Mouse (Mus musculus): ENCODE measurements around the gene St13. TPM values are rescaled to one million over a fixed set of nuclear protein-coding genes. Genes with fewer than 3 reads are reported as not detected.

St13 gene
- total and polyA plus RNA-seq, 3 experiments: 278 to 532 (median 337) TPM

DNA sequence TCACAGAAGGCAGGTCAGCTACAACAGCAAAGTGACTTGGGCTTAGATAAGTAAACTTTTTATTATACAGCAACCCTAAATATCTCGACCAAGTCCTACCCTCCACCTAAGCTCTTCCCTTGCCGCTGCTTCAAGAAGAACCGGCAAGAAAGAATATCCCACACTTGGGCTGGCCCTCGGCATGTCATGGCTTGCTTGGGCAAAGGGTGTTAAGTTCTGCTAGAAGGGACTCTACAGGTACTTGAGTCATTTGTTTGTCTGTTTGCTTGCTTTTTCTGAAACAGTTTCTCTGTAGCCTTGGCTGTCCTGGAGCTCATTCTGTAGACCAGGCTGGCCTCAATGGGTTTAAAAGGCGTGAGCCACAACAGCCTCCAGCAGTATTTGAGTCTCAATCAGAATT lies 42.9 kb downstream of the St13 start:
- peaks cover 37% of the 10 kb centered on the region for H3K4me1 ChIP-seq (ENCODE audit: insufficient read depth, low read depth, low read length)
- ATAC-seq (ENCODE audit: extremely low read depth, insufficient number of reproducible peaks, low FRiP score, poor library complexity, severe bottlenecking): no peak
- DNase-seq (ENCODE audit: low spot score): no peak
- H3K4me3 ChIP-seq (ENCODE audit: low read depth, low read length): no peak overlapping the region
- H3K36me3 ChIP-seq (replicated peaks): peaks cover 35% of the 10 kb centered on the region
- no peak for TF ChIP-seq GATA1 (IDR thresholded peaks at IDR 0.05; ENCODE audit: borderline replicate concordance, low read length)
- no peak for TF ChIP-seq CTCF (IDR thresholded peaks at IDR 0.05; ENCODE audit: low read depth, low read length)
- TF ChIP-seq POLR2AphosphoS5 (IDR thresholded peaks at IDR 0.05; ENCODE audit: insufficient replicate concordance, low read depth, low read length): no peak
- TF ChIP-seq GATA2 (IDR thresholded peaks at IDR 0.05; ENCODE audit: borderline replicate concordance, low read depth, low read length): no peak
- no peak for TF ChIP-seq TAL1 (conservative IDR thresholded peaks at IDR 0.05; ENCODE audit: low read depth, low read length)
- no peaks in the 10 kb centered on the region for H3K9me3 ChIP-seq (replicated peaks)
- no peaks in the 10 kb centered on the region for H3K27me3 ChIP-seq (ENCODE audit: insufficient read depth, low read length)

DNA sequence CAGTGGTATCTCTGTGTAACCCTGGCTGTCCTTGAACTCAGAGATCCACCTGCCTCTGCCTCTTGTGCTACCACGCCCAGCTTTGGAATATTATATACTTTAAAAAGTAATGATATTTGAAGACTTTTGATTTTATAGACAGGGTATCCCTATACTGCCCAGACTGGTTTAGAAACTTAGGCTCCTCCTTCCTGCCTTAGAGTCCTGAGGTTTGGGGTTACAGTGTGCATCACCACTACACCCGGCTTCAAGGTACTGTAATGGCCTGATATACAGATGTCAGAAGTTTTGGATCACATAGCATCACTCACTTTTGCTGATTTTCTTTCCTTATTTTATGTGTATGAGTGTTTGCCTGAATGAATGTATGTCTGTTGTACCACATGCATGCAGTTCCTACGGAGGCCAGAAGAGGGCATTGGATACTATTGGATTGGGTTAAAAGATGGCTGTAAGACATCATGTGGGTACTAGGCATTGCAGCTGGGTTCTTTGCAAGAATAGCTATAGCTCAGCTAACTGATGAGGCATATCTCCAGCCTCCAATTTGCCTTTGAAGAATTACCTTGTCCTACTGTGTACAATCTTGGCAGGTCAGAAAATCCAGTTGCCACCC lies 44.6 kb downstream of the St13 start:
- no peak overlapping the region for H3K4me3 ChIP-seq (ENCODE audit: low read depth, low read length)

DNA sequence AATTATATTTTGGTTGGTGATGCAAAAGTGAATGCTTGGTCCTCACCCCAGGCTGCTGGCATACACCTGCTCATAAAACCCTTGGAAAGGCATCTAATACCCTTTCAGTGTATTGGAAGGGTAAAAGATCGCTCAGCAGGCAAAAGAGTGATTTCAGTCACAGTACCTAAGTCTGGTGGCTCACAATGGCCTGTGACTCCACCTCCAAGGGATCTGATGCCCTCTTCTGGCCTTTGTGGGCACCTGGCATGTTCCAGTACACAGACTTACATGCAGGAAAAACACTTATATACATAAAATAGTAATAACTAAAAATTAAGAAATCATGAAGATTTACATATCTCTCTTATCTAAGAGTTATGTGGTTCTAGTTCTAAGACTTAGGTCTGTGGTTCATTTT lies 47.2 kb downstream of the St13 start:
- Histone ChIP-seq H3K4me1 (ENCODE audit: insufficient read depth, low read depth, low read length) (peaks cover 8% of the 10 kb centered on the region), H3K27me3 (ENCODE audit: insufficient read depth, low read length) (no peaks in the 10 kb centered on the region), H3K9me3 (replicated peaks) (no peaks in the 10 kb centered on the region), H3K36me3 (replicated peaks) (peaks cover 46% of the 10 kb centered on the region), H3K4me3 (ENCODE audit: low read depth, low read length) (no peak overlapping the region)
- DNase-seq (ENCODE audit: low spot score) (no peak), ATAC-seq (ENCODE audit: extremely low read depth, insufficient number of reproducible peaks, low FRiP score, poor library complexity, severe bottlenecking) (no peak)
- no peak for TF ChIP-seq TAL1 (conservative IDR thresholded peaks at IDR 0.05; ENCODE audit: low read depth, low read length)
- TF ChIP-seq GATA1 (IDR thresholded peaks at IDR 0.05; ENCODE audit: borderline replicate concordance, low read length): no peak
- no peak for TF ChIP-seq GATA2 (IDR thresholded peaks at IDR 0.05; ENCODE audit: borderline replicate concordance, low read depth, low read length)
- no peak for TF ChIP-seq POLR2AphosphoS5 (IDR thresholded peaks at IDR 0.05; ENCODE audit: insufficient replicate concordance, low read depth, low read length)
- TF ChIP-seq CTCF (IDR thresholded peaks at IDR 0.05; ENCODE audit: low read depth, low read length): no peak

More for the DNA sequence above, 44.6 kb downstream of the St13 start:
- Histone ChIP-seq H3K9me3 (replicated peaks) (no peaks in the 10 kb centered on the region), H3K4me1 (ENCODE audit: insufficient read depth, low read depth, low read length) (peaks cover 21% of the 10 kb centered on the region), H3K36me3 (replicated peaks) (peaks cover 46% of the 10 kb centered on the region), H3K27me3 (ENCODE audit: insufficient read depth, low read length) (no peaks in the 10 kb centered on the region)
- TF ChIP-seq CTCF (IDR thresholded peaks at IDR 0.05; ENCODE audit: low read depth, low read length) (peak; percentile 85), GATA2 (IDR thresholded peaks at IDR 0.05; ENCODE audit: borderline replicate concordance, low read depth, low read length) (no peak)
- no peak for ATAC-seq (ENCODE audit: extremely low read depth, insufficient number of reproducible peaks, low FRiP score, poor library complexity, severe bottlenecking)
- no peak for DNase-seq (ENCODE audit: low spot score)

DNA sequence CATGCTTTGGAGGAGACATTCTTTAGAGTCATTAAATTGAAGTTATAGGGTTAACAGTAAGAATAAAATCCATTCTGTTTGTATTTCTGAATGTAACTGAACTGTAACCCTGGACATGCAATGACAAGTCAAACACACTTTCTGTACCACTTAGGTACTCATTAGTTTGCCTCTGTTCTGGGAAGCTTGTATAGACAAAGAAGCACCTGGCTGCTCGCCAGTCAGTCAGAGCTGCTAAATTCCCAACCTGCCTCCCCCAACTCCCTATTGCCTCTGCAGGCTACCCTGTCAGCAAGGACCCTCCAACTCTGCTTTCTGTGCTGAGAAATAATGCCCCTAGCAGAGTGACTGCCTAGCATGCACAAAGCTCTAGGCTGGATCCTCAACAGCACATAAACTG lies 49.5 kb downstream of the St13 start:
- H3K9me3 ChIP-seq (replicated peaks): no peaks in the 10 kb centered on the region
- TF ChIP-seq GATA2 (IDR thresholded peaks at IDR 0.05; ENCODE audit: borderline replicate concordance, low read depth, low read length) (no peak), TAL1 (conservative IDR thresholded peaks at IDR 0.05; ENCODE audit: low read depth, low read length) (no peak), GATA1 (IDR thresholded peaks at IDR 0.05; ENCODE audit: borderline replicate concordance, low read length) (no peak), POLR2AphosphoS5 (IDR thresholded peaks at IDR 0.05; ENCODE audit: insufficient replicate concordance, low read depth, low read length) (no peak), CTCF (IDR thresholded peaks at IDR 0.05; ENCODE audit: low read depth, low read length) (no peak)
- DNase-seq (ENCODE audit: low spot score) (no peak), ATAC-seq (ENCODE audit: extremely low read depth, insufficient number of reproducible peaks, low FRiP score, poor library complexity, severe bottlenecking) (no peak)
- peaks cover 8% of the 10 kb centered on the region for H3K4me1 ChIP-seq (ENCODE audit: insufficient read depth, low read depth, low read length)
- no peaks in the 10 kb centered on the region for H3K27me3 ChIP-seq (ENCODE audit: insufficient read depth, low read length)
- H3K4me3 ChIP-seq (ENCODE audit: low read depth, low read length): no peak overlapping the region
- H3K36me3 ChIP-seq (replicated peaks): peaks cover 50% of the 10 kb centered on the region

DNA sequence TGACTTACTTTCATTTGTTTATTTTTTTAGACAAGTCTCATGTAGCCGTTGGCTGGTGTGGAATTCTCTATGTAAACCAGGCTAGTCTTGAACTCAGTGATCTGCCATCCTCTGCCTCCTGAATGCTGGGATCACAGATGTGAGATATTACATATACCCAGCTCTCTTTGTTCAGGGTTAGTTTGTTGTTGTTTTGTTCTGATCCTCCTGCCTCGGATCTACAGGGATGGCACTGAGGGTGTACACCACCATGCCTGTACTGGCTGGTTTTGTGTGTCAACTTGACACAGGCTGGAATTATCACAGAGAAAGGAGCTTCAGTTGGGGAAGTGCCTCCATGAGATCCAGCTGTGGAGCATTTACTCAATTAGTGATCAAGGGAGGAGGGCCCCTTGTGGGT lies 51.5 kb downstream of the St13 start:
- DNase-seq (ENCODE audit: low spot score) (no peak), ATAC-seq (ENCODE audit: extremely low read depth, insufficient number of reproducible peaks, low FRiP score, poor library complexity, severe bottlenecking) (no peak)
- Histone ChIP-seq H3K4me1 (ENCODE audit: insufficient read depth, low read depth, low read length) (peaks cover 8% of the 10 kb centered on the region), H3K4me3 (ENCODE audit: low read depth, low read length) (no peak overlapping the region), H3K9me3 (replicated peaks) (no peaks in the 10 kb centered on the region), H3K36me3 (replicated peaks) (peaks cover 57% of the 10 kb centered on the region), H3K27me3 (ENCODE audit: insufficient read depth, low read length) (no peaks in the 10 kb centered on the region)
- no peak for TF ChIP-seq TAL1 (conservative IDR thresholded peaks at IDR 0.05; ENCODE audit: low read depth, low read length)
- TF ChIP-seq GATA1 (IDR thresholded peaks at IDR 0.05; ENCODE audit: borderline replicate concordance, low read length): no peak
- TF ChIP-seq CTCF (IDR thresholded peaks at IDR 0.05; ENCODE audit: low read depth, low read length): no peak
- TF ChIP-seq GATA2 (IDR thresholded peaks at IDR 0.05; ENCODE audit: borderline replicate concordance, low read depth, low read length): no peak
- TF ChIP-seq POLR2AphosphoS5 (IDR thresholded peaks at IDR 0.05; ENCODE audit: insufficient replicate concordance, low read depth, low read length): no peak

DNA sequence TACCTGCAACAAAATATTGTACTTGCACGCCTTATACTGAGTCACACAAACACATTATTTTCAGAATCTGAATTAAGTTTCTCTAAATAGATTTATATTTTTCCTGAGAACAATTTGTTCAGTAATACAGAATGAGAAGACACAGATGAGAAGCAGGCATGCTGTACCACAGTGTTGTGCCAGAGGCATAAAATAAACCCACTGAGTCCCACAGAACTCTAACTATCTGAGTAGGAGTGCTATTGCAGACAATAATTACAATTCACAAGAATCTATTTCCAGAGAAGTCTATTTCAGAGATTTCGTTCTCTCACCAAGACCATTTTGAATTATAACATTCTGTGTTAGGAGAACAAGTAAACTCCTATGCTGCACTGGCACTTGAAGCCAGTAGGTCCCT lies 52.4 kb downstream of the St13 start:
- no peak overlapping the region for H3K4me3 ChIP-seq (ENCODE audit: low read depth, low read length)
- peaks cover 64% of the 10 kb centered on the region for H3K36me3 ChIP-seq (replicated peaks)
- no peaks in the 10 kb centered on the region for H3K27me3 ChIP-seq (ENCODE audit: insufficient read depth, low read length)
- TF ChIP-seq TAL1 (conservative IDR thresholded peaks at IDR 0.05; ENCODE audit: low read depth, low read length) (no peak), CTCF (IDR thresholded peaks at IDR 0.05; ENCODE audit: low read depth, low read length) (no peak), GATA2 (IDR thresholded peaks at IDR 0.05; ENCODE audit: borderline replicate concordance, low read depth, low read length) (no peak), GATA1 (IDR thresholded peaks at IDR 0.05; ENCODE audit: borderline replicate concordance, low read length) (no peak), POLR2AphosphoS5 (IDR thresholded peaks at IDR 0.05; ENCODE audit: insufficient replicate concordance, low read depth, low read length) (no peak)
- no peak for ATAC-seq (ENCODE audit: extremely low read depth, insufficient number of reproducible peaks, low FRiP score, poor library complexity, severe bottlenecking)
- H3K9me3 ChIP-seq (replicated peaks): no peaks in the 10 kb centered on the region
- DNase-seq (ENCODE audit: low spot score): no peak
- peaks cover 8% of the 10 kb centered on the region for H3K4me1 ChIP-seq (ENCODE audit: insufficient read depth, low read depth, low read length)
